Mouse (Mus musculus): ENCODE results near the gene Rpl36. TPM values are rescaled to one million over a fixed set of nuclear protein-coding genes. Genes with fewer than 3 reads are reported as not detected.

The Rpl36 gene
- polyA plus RNA-seq, 1 experiment from 2014 or later, result 1,764 TPM

- Histone ChIP-seq H3K36me3 (ENCODE audit: insufficient read depth, low read length) (no peaks in the 10 kb centered on the region), H3K4me2 (replicated peaks; ENCODE audit: low read depth, low read length) (no peak overlapping the region), H3K4me3 (ENCODE audit: low read depth, low read length) (no peak overlapping the region), H3K9ac (replicated peaks; ENCODE audit: low read depth) (no peak overlapping the region), H3K4me1 (ENCODE audit: insufficient read depth, low read depth, low read length) (no peaks in the 10 kb centered on the region), H3K27ac (ENCODE audit: low read length) (no peak overlapping the region), H3K27me3 (replicated peaks; ENCODE audit: insufficient read depth, low read length) (no peaks in the 10 kb centered on the region), H3K9me3 (ENCODE audit: low read length) (no peaks in the 10 kb centered on the region)
- TF ChIP-seq CTCF (IDR thresholded peaks at IDR 0.05) (no peak), EP300 (IDR thresholded peaks at IDR 0.05) (no peak)
- ATAC-seq (no peak), DNase-seq (ENCODE audit: low spot score) (no peak)
- WGBS, result 74% methylated on average over 6 of the region's 6 CpGs
Measured at GRCm38 (mm10) chr17:56656171-56656570, 43.0 kb downstream of the Rpl36 start.

DNA sequence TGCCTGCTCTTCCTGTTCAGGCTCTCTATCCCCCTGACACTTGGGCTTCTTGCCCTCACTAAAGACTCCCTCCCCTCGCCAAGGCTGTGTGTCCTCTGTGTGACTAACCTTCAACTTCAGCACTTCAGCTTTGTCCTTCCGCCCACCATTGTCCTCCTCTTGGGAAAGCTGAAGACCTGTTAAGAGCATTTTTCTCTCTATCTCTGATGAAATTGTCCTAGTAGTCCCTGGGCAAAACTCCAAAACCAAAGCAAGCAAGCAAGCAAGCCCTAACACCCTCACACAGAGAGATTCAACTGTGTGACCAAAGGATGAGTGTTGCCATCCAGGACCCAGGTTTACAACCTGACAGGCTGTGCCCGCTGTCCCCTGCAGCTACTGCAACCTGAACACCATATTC is 50.4 kb downstream of the Rpl36 start:
- no peaks in the 10 kb centered on the region for H3K27me3 ChIP-seq (replicated peaks; ENCODE audit: insufficient read depth, low read length)
- DNase-seq (ENCODE audit: low spot score) (peak; percentile 35), ATAC-seq (no peak)
- no peak overlapping the region for H3K9ac ChIP-seq (replicated peaks; ENCODE audit: low read depth)
- no peak overlapping the region for H3K4me3 ChIP-seq (ENCODE audit: low read depth, low read length)
- WGBS, result 26% methylated on average over 3 of the region's 3 CpGs
- no peaks in the 10 kb centered on the region for H3K36me3 ChIP-seq (ENCODE audit: insufficient read depth, low read length)
- H3K4me2 ChIP-seq (replicated peaks; ENCODE audit: low read depth, low read length), result peak overlapping the region; percentile 25; the same call in 1 of the 2 replicates
- H3K9me3 ChIP-seq (ENCODE audit: low read length), result no peaks in the 10 kb centered on the region
- H3K4me1 ChIP-seq (ENCODE audit: insufficient read depth, low read depth, low read length), result peaks cover 3% of the 10 kb centered on the region
- no peak for TF ChIP-seq EP300 (IDR thresholded peaks at IDR 0.05)
- no peak for TF ChIP-seq CTCF (IDR thresholded peaks at IDR 0.05)
- no peak overlapping the region for H3K27ac ChIP-seq (ENCODE audit: low read length)

Other genes starting within 250 kb of the Rpl36 start
- gene Ptprs, start 136.9 kb upstream of the Rpl36 start, polyA plus RNA-seq (2015; fragmentation: Nextera tagmentation; extraction: Ambion mirVana), result 25.6 and 29.6 TPM in 2 replicates
- gene Znrf4, start 101.0 kb upstream of the Rpl36 start, polyA plus RNA-seq (2015; fragmentation: Nextera tagmentation; extraction: Ambion mirVana), result not detected in 2 replicates
- 3.5 and 3.8 TPM in 2 replicates for gene Gm20219, start 59.0 kb upstream of the Rpl36 start, polyA plus RNA-seq (2015; fragmentation: Nextera tagmentation; extraction: Ambion mirVana)
- gene Safb2, start 28.8 kb upstream of the Rpl36 start, polyA plus RNA-seq (2015; fragmentation: Nextera tagmentation; extraction: Ambion mirVana), result 36.8 and 39.8 TPM in 2 replicates
- gene Safb, start 28.6 kb upstream of the Rpl36 start, polyA plus RNA-seq (2015; fragmentation: Nextera tagmentation; extraction: Ambion mirVana), result 43.4 and 47.1 TPM in 2 replicates
- 201 and 230 TPM in 2 replicates for gene 2410015M20Rik, start 3.6 kb upstream of the Rpl36 start, polyA plus RNA-seq (2015; fragmentation: Nextera tagmentation; extraction: Ambion mirVana)
- 23.4 and 24.2 TPM in 2 replicates for gene Lonp1, start 13.5 kb downstream of the Rpl36 start, polyA plus RNA-seq (2015; fragmentation: Nextera tagmentation; extraction: Ambion mirVana)
- 0.12 and 0.32 TPM in 2 replicates for gene Catsperd, start 14.7 kb downstream of the Rpl36 start, polyA plus RNA-seq (2015; fragmentation: Nextera tagmentation; extraction: Ambion mirVana)
- gene Ranbp3, start 59.9 kb downstream of the Rpl36 start, polyA plus RNA-seq (2015; fragmentation: Nextera tagmentation; extraction: Ambion mirVana), result 42.6 and 44.8 TPM in 2 replicates
- 380 and 426 TPM in 2 replicates for gene Ndufa11, start 104.4 kb downstream of the Rpl36 start, polyA plus RNA-seq (2015; fragmentation: Nextera tagmentation; extraction: Ambion mirVana)
- gene Vmac, start 104.6 kb downstream of the Rpl36 start, polyA plus RNA-seq (2015; fragmentation: Nextera tagmentation; extraction: Ambion mirVana), result 17.2 and 17.5 TPM in 2 replicates
- 10.5 and 10.7 TPM in 2 replicates for gene Nrtn, start 144.1 kb downstream of the Rpl36 start, polyA plus RNA-seq (2015; fragmentation: Nextera tagmentation; extraction: Ambion mirVana)
- gene Dus3l, start 151.3 kb downstream of the Rpl36 start, polyA plus RNA-seq (2015; fragmentation: Nextera tagmentation; extraction: Ambion mirVana), result 26.3 and 29.7 TPM in 2 replicates
- gene Prr22, start 156.8 kb downstream of the Rpl36 start, polyA plus RNA-seq (2015; fragmentation: Nextera tagmentation; extraction: Ambion mirVana), result 0.23 and 0.33 TPM in 2 replicates
- 5.9 and 6.6 TPM in 2 replicates for gene Rfx2, start 217.6 kb downstream of the Rpl36 start, polyA plus RNA-seq (2015; fragmentation: Nextera tagmentation; extraction: Ambion mirVana)

Measured in lung, postnatal 0 days (tissue).